Mouse (Mus musculus) T-helper 2 cell (primary cell): Measurements from ENCODE around the gene 4930505A04Rik.
"Not testable (repeated sequence)": the region's sequence is repeated elsewhere in the genome, so short reads cannot be mapped to it uniquely, and the experiment has no call there.

Source experiments
- in situ Hi-C: fragments of 300-600 bp; cut with MboI, MseI; formaldehyde crosslinking; loops from one replicate; pipeline ENCODE4 v1.15.1; 2025; ENCODE audit warnings: high pct_unique_total_duplicates

Gene 4930505A04Rik

DNA sequence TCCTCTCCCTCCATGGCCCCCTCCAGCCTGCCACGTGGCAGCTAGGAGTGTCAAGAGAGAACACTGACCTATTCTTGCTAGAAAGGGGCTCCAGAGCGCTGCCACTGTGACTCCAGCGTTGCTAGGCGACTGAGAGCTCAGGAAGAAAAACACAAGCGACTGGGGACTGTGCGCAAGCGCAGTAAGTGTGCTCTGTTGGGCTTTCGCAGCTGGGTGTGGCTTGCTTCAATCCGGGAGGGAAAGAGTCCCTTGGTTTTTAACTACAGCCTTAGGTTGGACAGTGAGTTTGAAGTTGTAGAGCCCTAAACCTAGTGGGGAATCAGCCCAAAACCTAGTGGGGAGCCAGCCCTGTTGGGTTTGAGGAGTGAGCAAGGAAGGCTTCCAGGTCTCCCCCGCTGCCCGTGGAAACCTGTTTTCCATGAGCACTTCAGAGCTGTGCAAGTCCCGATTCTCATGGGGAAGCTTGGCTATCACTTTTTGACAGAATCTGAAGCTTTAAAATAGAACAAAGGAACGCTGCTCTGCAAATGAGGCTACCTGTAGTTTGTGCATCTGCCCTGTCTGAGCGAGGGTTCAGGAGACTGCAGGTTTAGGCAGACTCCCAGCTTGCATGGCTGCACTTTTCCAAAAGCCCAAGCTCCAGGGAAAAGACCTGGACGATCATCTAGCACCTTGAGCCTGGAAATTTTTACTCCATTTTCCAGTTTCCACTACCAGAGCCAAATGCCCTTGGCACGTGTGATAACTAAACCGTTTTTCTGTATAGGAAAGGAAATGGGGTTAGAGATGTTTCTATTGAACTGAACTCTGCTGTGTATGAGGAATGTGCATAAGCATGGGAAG, at the start of gene 4930505A04Rik:
TSS of gene 4930505A04Rik (minus strand) at position 77 of the 843 bp plus-strand sequence.
- in situ Hi-C loops: no loop called here

DNA sequence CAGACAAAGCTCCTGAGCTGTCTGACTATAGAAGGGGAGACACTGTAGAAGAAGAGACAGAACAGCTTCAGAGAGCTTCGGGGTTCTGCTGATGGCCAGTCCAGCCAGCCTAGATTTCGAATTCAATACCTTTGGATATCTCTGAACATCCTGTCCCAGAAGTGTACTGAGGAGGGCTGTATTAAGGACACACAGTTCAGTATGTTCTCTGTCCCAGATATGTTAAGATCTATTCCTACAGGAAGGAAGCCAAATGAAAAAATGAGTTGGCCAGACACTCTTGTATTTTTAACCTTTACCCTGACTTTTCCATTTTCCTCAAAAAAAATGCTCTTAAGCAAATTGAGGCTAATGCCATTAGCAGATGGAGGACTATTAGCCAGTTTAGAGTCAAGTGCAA, 45.5 kb upstream of the 4930505A04Rik start:
- in situ Hi-C loops: no loop called here

GRCm38 (mm10) chr11:30508178-30508577, 36.6 kb upstream of the 4930505A04Rik start:
- in situ Hi-C loops: no loop called here

GRCm38 (mm10) chr11:30498738-30499355, 27.2 kb upstream of the 4930505A04Rik start:
- in situ Hi-C loops: no loop called here

- in situ Hi-C loops: no loop called here
These were observed 25.5 kb upstream of the 4930505A04Rik start for GRCm38 (mm10) chr11:30497151-30497550.

DNA sequence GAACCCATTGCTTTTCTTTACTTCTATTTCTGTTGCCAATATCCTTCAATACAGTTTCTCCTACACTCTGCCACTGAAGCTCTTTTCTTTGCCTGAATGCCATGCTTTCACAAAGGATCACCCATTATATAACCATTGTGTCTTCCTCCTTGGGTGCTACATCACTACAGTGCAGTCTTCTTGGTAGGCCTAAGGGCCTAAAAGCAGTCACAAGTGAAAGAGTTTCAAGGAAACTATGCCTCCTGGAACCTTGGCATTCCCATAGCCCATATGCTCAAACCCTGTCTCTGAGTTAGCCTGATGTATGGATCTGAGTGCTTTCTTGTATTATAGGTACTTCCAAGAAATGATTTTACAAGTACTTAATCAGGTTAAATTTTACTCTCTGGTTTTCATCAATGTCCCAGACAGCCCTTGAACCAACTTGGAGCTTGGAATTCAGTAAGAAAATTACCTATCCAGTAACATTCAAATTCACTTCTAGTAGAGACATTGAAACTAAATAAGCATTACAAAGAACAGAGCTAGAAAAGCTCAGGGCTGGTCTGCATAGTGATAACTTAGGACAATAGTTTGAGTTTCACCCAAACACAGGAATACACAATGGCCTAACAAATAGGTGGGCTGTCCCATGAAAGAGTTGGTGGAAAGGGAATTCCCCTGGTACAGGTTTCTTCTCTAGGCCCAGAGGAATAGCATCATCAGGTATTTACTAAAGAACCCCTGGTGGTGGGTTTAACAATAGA, 20.1 kb upstream of the 4930505A04Rik start:
- in situ Hi-C loops: no loop called here

DNA sequence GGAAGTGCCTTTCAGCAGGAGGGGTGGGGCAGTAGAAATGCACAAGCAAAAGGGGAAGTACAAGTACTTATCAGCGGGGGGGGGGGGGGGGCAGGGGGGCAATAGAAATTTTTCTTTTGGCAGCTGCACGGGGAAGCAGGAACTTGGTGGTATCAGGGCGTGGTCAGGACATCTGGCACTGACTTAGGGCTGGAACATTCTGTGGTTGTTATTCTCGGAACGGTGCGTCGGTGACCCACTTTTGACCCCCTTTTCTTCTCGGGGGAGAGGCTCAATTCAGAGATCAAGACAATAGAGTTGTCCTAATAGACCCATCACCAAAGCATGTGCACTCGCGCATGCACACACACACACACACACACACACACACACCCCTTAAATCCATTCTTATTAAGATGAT, 16.6 kb upstream of the 4930505A04Rik start:
- in situ Hi-C loops: no loop called here

GRCm38 (mm10) chr11:30483286-30483685, 11.7 kb upstream of the 4930505A04Rik start:
- in situ Hi-C loops: no loop called here

DNA sequence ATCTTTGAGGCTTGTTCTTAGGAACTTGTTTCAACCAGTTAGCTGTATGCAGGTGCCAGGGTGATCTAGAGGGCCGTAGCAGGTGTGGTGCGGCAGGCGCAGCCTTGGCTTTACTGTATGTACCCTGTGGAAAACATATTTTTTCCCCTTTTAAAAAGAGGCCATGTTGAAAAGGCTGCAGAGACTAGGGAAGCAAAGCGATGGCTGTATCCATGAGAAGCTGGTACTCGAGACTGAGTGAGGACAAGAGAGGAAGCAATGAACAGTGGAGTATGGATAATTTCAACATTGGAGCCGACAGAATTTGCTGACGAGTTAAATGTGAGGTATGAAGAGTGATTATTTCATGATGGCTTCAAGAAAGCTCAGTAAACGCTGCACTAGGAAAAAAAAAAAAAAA, 440 bp downstream of the 4930505A04Rik start:
- in situ Hi-C loops: no loop called here

- in situ Hi-C loops: no loop called here
These were observed 17.3 kb downstream of the 4930505A04Rik start for GRCm38 (mm10) chr11:30454331-30454730.

DNA sequence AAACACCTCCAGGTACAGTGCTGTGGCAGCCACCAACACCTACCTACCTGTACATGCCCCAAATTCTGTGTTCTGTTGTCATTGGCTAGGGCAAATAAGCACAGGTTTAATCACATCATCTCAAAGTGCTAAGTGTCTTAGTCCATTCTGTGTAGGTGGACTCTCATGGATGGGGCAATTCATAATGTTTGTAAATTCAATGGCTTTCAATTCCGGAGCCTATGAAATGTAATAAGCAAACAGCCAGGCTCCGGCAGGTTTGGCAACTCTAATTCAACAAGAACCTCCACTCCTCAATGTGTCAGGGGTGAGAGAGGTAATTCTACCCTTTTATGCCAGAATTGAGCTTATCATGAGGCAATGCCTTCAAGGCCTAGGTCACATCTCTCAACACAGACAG, 23.5 kb downstream of the 4930505A04Rik start:
- in situ Hi-C loops: no loop called here

DNA sequence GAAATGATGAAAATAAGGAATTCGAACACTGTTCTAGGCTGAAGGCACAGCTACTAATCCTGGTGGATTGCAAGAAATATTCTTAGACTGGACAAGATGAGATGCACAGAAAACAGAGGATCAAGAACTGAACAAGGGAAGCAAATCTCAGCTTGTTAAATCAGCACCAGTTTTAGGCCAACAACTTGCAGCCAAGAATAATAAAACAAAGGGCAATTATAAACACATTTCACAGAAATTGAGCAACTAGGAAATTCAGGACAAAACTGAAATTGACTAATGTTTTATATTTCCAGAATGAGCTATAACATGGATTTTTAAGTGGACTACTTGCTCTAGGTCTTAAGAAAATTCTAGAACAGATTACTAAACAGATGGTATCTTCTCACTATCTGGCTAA, 24.1 kb downstream of the 4930505A04Rik start:
- in situ Hi-C loops: no loop called here

- in situ Hi-C loops: not testable (repeated sequence)
These were observed 27.3 kb downstream of the 4930505A04Rik start for GRCm38 (mm10) chr11:30444192-30444905.

DNA sequence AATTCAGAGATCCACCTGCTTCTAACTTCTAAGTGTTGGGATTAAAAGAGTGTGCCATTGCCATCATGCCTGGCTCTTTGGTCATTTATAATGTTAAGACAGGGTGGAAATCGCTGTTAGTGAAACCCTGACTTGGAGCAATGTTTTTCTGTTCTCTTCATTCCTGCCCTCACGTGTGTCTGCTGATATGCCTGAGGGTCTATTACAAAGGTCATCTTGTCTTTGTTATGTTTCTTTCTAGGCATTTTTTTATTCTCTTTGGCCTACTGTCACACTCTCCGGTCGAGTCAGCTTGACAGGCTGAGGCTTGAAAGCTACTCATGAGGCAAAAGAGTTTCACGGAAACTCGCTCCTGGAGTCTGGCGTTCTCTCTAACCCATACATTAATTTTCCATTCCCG, 27.9 kb downstream of the 4930505A04Rik start:
- in situ Hi-C loops: no loop called here

DNA sequence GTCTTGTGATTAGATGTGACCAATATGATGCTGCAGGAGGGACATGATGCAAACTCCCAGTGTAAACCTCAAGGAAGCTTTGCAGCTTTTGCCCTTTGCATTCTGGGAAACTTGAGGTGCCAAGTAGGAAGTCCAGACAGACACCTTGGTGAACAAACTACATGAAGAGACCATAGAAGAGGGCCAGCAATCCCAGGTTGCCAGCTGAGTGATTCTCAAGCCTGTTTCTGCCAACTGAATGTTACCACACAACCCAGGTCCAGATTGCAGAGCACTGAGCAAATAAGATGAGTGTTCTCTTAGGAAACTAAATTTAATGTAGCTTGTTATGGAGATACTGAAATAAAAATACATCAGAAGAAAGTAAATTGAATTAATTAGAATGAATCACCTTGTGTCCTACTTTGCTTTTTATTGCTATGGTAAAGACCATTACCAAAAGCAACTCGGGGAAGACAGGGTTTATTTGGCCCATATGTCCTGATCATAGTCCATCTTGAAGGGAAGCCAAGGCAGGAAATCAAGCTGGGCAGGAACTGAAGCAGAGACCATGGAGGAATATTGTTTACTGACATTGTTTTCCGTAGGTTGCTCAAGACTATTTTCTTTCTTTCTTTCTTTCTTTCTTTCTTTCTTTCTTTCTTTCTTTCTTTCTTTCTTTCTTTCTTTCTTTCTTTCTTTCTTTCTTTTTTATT, 38.2 kb downstream of the 4930505A04Rik start:
- in situ Hi-C loops: no loop called here

- in situ Hi-C loops: no loop called here
These were observed 66.0 kb downstream of the 4930505A04Rik start for GRCm38 (mm10) chr11:30405581-30405980.

- in situ Hi-C loops: no loop called here
These were observed 66.9 kb downstream of the 4930505A04Rik start for GRCm38 (mm10) chr11:30404619-30405200.

DNA sequence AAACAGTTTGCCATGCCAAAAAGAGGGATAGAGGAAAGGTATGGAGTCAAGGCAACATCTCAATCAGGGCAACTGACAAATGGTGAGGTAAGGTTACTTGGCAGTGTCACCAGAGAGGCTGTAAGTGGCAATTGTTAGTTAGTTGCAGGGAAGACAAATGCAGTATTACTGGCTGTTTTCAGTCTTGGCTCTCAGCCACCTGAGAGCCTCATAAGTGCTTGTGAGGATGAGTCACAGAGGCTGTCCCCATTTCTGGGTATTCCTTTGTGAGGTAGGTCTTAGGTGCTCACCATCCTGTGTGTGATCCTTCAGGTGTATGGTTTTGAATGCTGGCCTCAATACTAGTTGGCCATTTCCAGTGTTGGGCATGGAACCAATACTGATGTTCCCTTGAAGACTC, 77.3 kb downstream of the 4930505A04Rik start:
- in situ Hi-C loops: no loop called here

DNA sequence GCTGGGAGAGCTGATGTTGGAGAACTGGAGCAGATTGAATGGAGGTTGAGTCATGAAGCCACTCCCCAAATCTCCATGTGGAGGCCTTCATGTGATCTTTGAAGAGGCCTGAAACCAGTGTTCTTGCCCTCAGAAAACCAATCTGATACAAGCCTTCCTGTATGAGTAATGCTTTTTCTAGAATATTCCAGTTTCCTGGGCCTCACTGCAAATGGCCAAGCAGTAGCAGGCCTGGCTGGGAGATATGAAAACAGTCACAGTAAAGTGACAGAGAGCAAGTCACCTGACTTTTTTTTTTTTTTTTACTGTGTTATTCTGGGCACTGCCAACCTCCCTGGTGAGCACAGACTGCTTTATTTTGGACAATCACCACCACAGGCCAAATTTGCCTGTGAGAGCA, 88.6 kb downstream of the 4930505A04Rik start:
- in situ Hi-C loops: no loop called here
